Mouse (Mus musculus) heart, postnatal 36 days (tissue): ENCODE measurements around the gene Zfp14. TPM values are rescaled to one million over a fixed set of nuclear protein-coding genes. Genes with fewer than 3 reads are reported as not detected.

Experiments used
- microRNA-seq, 2 experiments: library from miRNA; unstranded; fragments of <30 nt; microRNA quantifications; one replicate each; pipeline ENCODE4 v1.2.0; 2021; ENCODE audit warnings: borderline number of aligned reads in 2 of 2
- total RNA-seq, 2 experiments: library from RNA; stranded (reverse); gene quantifications; 2 replicates each; pipeline ENCODE4 v1.2.3; 2021

The Zfp14 gene
- total RNA-seq, 2 experiments from 2014 or later: 2.4 to 2.7 TPM

Small RNA genes lying within 50 kb of the gene (microRNA-seq; reads per million reads assigned to microRNA genes)
- gene Gm23368: 0 reads per million in 2 experiments

Other genes with a start within 250 kb of the Zfp14 start
- 10 to 100 TPM; 10.9 to 11.9 TPM for gene Zfp790, start 235.3 kb downstream of the Zfp14 start, total RNA-seq
- gene Zfp940, start 197.7 kb downstream of the Zfp14 start, total RNA-seq: under 1 TPM; 0.39 to 0.49 TPM
- 1 to 10 TPM; 2.9 TPM for gene Zfp420, start 191.4 kb downstream of the Zfp14 start, total RNA-seq
- 1 to 10 TPM; 7.9 to 8.9 TPM for gene Zfp27, start 144.8 kb downstream of the Zfp14 start, total RNA-seq
- 1 to 10 TPM; 6.1 to 9.9 TPM for gene Zfp383, start 143.2 kb downstream of the Zfp14 start, total RNA-seq
- 1 to 10 TPM; 5.9 TPM for gene Zfp74, start 97.3 kb downstream of the Zfp14 start, total RNA-seq
- 10 to 100 TPM; 22.0 to 22.7 TPM for gene Zfp568, start 67.4 kb downstream of the Zfp14 start, total RNA-seq
- 1 to 10 TPM; 1.7 to 2.6 TPM for gene Zfp82, start 21.5 kb upstream of the Zfp14 start, total RNA-seq
- not detected for gene Gm26920, start 39.0 kb upstream of the Zfp14 start, total RNA-seq
- 1 to 10 TPM; 1.8 to 2.7 TPM for gene Zfp566, start 39.1 kb upstream of the Zfp14 start, total RNA-seq
- 10 to 100 TPM; 30.9 to 35.3 TPM for gene Zfp260, start 43.4 kb upstream of the Zfp14 start, total RNA-seq
- gene Zfp382, start 70.6 kb upstream of the Zfp14 start, total RNA-seq: 1 to 10 TPM; 1.8 to 2.7 TPM
- 10 to 100 TPM; 26.3 to 30.3 TPM for gene Zfp146, start 118.4 kb upstream of the Zfp14 start, total RNA-seq
- 1,000 to 10,000 TPM; 2,810 to 3,153 TPM for gene Cox7a1, start 132.8 kb upstream of the Zfp14 start, total RNA-seq
- gene Capns1, start 147.4 kb upstream of the Zfp14 start, total RNA-seq: 100 to 1,000 TPM; 289 to 298 TPM
- 10 to 100 TPM; 52.3 to 59.5 TPM for gene Polr2i, start 180.6 kb upstream of the Zfp14 start, total RNA-seq
- 10 to 100 TPM; 58.8 to 61.7 TPM for gene Tbcb, start 180.9 kb upstream of the Zfp14 start, total RNA-seq
- gene Ovol3, start 184.3 kb upstream of the Zfp14 start, total RNA-seq: not detected
- gene Thap8, start 228.7 kb upstream of the Zfp14 start, total RNA-seq: under 1 TPM; 0.22 to 0.35 TPM
- 1 to 10 TPM; 1.5 to 1.9 TPM for gene Wdr62, start 229.0 kb upstream of the Zfp14 start, total RNA-seq
- gene Clip3, start 240.3 kb upstream of the Zfp14 start, total RNA-seq: 10 to 100 TPM in 1 of 2 experiments, 1 to 10 TPM in 1; 6.0 to 11.4 TPM